Mouse (Mus musculus) ES-E14 (cell line): ENCODE data around the gene Mdc1.

Experiments
- CHD2 ChIP-seq: IDR thresholded peaks from 2 replicates; pipeline ENCODE4 v1.6.1; 2014; ENCODE audit warnings: mild to moderate bottlenecking, low read depth, low read length, inconsistent platforms
- HCFC1 ChIP-seq: IDR thresholded peaks from 2 replicates; pipeline ENCODE4 v1.6.1; 2012; ENCODE audit warnings: low read length, inconsistent platforms, borderline replicate concordance; ENCODE audit not compliant: insufficient read depth
- MAFK ChIP-seq: IDR thresholded peaks from 2 replicates; pipeline ENCODE4 v1.6.1; 2014; ENCODE audit warnings: mild to moderate bottlenecking, low read depth, low read length, inconsistent platforms; ENCODE audit not compliant: insufficient read depth
- ZC3H11A ChIP-seq: IDR thresholded peaks from 2 replicates; pipeline ENCODE4 v1.6.1; 2012; ENCODE audit warnings: low read depth, mild to moderate bottlenecking, inconsistent platforms, low read length, borderline replicate concordance
- ZNF384 ChIP-seq: IDR thresholded peaks from 2 replicates; pipeline ENCODE4 v1.6.1; 2012; ENCODE audit warnings: low read depth, low read length, inconsistent platforms

DNA sequence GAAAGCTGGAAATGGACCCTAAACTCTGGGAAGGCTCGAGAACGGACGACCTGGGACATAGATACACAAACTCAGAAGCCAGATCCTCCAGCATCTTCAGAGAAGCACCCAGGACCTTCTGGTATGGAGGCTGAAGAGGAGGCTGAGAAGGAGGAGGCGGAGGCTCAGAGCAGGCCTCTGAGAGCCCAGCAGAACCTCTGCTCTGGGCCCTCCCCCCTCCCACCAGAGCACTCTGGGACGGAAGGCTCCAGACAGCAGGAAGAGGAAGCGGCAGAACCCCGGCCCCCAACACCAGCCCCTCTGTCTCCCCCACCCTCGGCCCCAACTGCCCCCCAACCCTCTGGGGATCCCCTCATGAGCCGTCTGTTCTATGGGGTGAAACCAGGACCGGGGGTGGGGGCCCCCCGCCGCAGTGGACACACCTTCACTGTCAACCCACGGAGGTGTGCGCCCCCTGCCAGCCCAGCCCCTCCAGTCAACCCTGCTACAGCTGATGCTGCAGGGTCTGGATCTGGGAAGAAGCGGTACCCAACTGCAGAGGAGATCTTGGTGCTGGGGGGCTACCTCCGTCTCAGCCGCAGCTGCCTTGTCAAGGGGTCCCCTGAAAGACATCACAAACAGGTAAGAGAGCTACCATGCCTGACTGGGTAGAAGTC is 27.0 kb downstream of the Mdc1 start:
- TF ChIP-seq ZC3H11A, result no peak
- no peak for TF ChIP-seq MAFK
- no peak for TF ChIP-seq HCFC1
- no peak for TF ChIP-seq ZNF384
- TF ChIP-seq CHD2, result no peak
